Mouse (Mus musculus) embryonic facial prominence, embryonic 10.5 days (tissue): ENCODE measurements at regions not wholly inside any gene's neighbourhood (a gene's known extent, or its start where the extent isn't known, plus 50 kb on each side); places are given as distances from the start of the nearest gene placed in this dataset.
"Not testable (repeated sequence)": the region's sequence is repeated elsewhere in the genome, so short reads cannot be mapped to it uniquely, and the experiment has no call there.

Experiments
- DNase-seq: peaks from one replicate; pipeline ENCODE4 v3.0.0-alpha.2; 2017; ENCODE audit warnings: low spot score
- H3K27ac ChIP-seq: fragments of 300-500 bp; sonication (generic); replicated peaks from 2 replicates; pipeline ENCODE4 v1.5.1; 2016; ENCODE audit warnings: mild to moderate bottlenecking
- H3K27me3 ChIP-seq: fragments of 300-500 bp; sonication (generic); replicated peaks from 2 replicates; pipeline ENCODE4 v1.6.1; 2016; ENCODE audit warnings: low read depth, mild to moderate bottlenecking; ENCODE audit not compliant: poor library complexity, severe bottlenecking
- H3K36me3 ChIP-seq: fragments of 300-500 bp; sonication (generic); replicated peaks from 2 replicates; pipeline ENCODE4 v1.6.1; 2016; ENCODE audit warnings: mild to moderate bottlenecking, moderate library complexity
- H3K4me1 ChIP-seq: fragments of 300-500 bp; sonication (generic); 2 replicates; pipeline ENCODE4 v1.6.1; 2016
- H3K4me3 ChIP-seq: fragments of 300-500 bp; sonication (generic); 2 replicates; pipeline ENCODE4 v1.5.1; 2016; ENCODE audit warnings: mild to moderate bottlenecking, moderate library complexity
- H3K9me3 ChIP-seq: fragments of 300-500 bp; sonication (generic); 2 replicates; pipeline ENCODE4 v1.6.1; 2016; ENCODE audit warnings: mild to moderate bottlenecking
- WGBS: fragments of 180-500 bp; shearing (Covaris S2); methylation state at CpG from one replicate; pipeline ENCODE4 v1.1.7; 2016; 5-methylcytosine and 5-hydroxymethylcytosine counted together

DNA sequence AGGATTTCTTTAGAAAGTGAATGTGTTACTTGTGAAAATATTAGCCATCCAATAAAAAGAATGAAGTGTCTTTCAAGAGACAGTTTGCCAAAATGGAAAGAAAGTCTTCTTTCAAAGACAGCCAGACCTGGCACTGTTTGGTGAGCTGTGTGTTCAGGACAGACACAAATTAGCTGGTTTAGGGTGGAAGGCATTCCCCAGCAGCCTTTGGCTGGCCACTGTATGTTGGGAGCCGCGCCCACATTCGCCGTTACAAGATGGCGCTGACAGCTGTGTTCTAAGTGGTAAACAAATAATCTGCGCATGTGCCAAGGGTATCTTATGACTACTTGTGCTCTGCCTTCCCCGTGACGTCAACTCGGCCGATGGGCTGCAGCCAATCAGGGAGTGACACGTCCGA is 121.3 kb upstream of the Gm21897 start:
- 94% methylated on average over 8 of the region's 12 CpGs for WGBS
- DNase-seq, H3K9me3 ChIP-seq, H3K36me3 ChIP-seq, H3K27me3 ChIP-seq, H3K4me3 ChIP-seq: not testable (repeated sequence)
- Histone ChIP-seq H3K27ac (peak overlapping the region; percentile 74), H3K4me1 (peaks cover 14% of the 10 kb centered on the region)

DNA sequence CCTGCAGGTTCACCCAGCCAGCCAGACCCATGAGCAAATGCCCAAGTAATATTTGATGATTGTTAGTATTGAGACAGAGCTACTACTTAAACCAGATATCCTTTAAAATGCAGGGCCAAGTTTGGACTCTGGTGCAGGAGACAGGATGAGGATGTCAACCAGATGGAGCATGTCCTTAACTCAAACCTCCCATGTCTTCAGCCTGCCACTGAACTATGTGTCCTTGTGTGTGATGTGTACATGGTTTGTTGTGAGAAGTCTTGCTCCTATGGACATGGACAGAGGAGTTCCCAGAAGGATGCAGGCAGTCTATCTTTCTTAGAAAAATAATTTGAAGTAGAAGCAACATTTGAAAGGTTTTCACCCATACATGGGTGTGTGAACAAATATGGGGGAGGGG is 120.4 kb upstream of the Gm21897 start:
- Histone ChIP-seq H3K27ac (no peak overlapping the region), H3K36me3 (no peaks in the 10 kb centered on the region), H3K27me3 (no peaks in the 10 kb centered on the region), H3K4me3 (no peak overlapping the region), H3K4me1 (peaks cover 14% of the 10 kb centered on the region), H3K9me3 (no peaks in the 10 kb centered on the region)
- no peak for DNase-seq

DNA sequence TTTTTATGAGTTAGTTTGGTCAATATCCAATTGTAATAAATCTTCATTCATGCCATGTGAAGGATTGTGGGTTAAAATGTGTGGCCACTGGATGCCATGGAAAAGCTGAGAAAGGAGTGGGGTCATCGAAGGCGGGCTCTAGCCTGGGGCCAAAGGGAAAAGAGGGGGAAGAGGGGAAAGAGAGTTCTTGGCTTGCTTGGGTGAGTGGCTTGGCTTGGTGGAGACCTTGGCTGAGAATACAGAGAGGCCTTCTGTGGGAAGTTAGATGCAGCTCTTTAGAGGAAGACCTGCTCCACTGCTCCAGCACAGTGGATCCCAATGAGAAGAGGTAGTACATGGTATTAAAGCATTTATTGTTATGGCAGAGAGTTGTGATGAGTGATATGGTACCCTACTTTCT is 101.3 kb upstream of the Gm21897 start:
- Histone ChIP-seq H3K27me3 (no peaks in the 10 kb centered on the region), H3K9me3 (no peaks in the 10 kb centered on the region), H3K4me1 (peaks cover 2% of the 10 kb centered on the region), H3K27ac (no peak overlapping the region), H3K36me3 (no peaks in the 10 kb centered on the region), H3K4me3 (no peak overlapping the region)
- 96% methylated on average over 2 of the region's 2 CpGs for WGBS
- no peak for DNase-seq

DNA sequence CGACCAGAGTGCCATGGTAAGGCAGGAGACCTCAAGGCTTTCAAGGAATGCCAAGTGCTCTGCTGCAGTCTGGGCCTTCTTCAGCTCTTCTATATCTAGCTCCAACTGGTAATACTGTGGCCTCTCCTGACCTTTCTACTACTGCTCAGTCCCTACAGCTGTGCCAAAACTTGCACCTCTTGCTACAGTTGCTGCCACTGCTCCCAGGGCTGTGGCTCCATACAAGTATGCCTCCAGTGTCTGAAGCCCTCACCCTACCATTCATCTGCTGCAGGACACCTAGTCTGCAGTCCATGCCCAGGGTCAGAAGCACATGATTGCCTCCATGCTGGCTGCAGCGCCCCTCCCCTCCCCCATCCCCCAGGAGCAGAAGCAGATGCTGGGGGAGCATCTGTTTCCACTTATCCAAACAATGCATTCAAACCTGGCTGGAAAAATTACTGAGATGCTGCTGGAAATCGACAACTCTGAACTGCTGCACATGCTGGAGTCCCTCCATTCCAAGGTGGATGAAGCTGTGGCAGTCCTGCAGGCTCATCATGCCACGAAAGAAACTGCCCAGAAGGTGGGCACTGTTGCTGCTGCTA is 96.2 kb upstream of the Gm21897 start:
- H3K4me3 ChIP-seq: no peak overlapping the region
- peak overlapping the region; percentile 81 for H3K27ac ChIP-seq
- peak; percentile 76 for DNase-seq
- 52% methylated on average over 4 of the region's 4 CpGs for WGBS
- H3K9me3 ChIP-seq: no peaks in the 10 kb centered on the region; the same call in 1 of the 2 replicates
- peaks cover 8% of the 10 kb centered on the region for H3K4me1 ChIP-seq
- H3K36me3 ChIP-seq: no peaks in the 10 kb centered on the region
- H3K27me3 ChIP-seq: no peaks in the 10 kb centered on the region

DNA sequence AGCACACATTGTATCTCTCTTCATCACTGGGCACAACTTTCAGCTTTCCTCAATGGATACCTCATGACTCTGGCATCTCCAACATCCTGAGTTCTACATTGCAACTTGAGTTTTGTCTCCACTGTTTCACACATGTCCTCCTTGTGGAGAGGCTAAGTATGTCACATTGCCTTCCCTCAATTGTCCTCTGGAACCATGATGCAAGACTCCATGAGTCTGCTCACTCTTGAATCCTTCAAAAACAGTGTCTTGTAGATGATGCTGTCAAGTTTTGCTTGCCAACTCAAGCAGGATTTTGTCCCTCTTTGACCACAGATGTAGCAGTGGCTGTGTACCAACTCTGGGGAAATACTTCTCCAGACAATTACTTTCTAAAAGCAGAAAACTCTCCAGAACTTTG is 79.4 kb upstream of the Gm21897 start:
- no peak for DNase-seq
- Histone ChIP-seq H3K4me1 (no peaks in the 10 kb centered on the region), H3K27ac (no peak overlapping the region), H3K27me3 (no peaks in the 10 kb centered on the region), H3K36me3 (no peaks in the 10 kb centered on the region), H3K4me3 (no peak overlapping the region), H3K9me3 (no peaks in the 10 kb centered on the region)

DNA sequence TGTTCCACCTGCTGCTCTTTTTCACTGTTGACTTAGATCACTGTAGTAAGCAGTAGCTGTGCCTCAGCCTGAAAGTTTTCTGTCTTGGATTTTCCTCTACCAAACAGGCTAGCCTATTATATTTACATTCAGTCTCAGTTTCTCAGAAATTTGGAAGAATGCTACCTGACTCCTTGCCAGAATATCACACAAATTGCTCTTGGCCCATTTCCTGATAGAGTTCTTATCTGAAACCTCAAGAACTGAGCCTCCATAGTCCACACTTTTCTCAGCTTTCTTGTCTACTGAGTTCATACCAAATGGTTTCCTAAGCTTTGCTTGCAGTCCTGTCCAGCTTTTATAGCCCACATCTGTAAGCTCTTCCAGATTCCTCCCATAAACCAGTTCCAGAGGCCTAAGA is 78.8 kb upstream of the Gm21897 start:
- no peak overlapping the region for H3K27ac ChIP-seq
- no peaks in the 10 kb centered on the region for H3K9me3 ChIP-seq
- DNase-seq: no peak
- H3K27me3 ChIP-seq: no peaks in the 10 kb centered on the region
- H3K4me1 ChIP-seq: no peaks in the 10 kb centered on the region
- no peaks in the 10 kb centered on the region for H3K36me3 ChIP-seq
- no peak overlapping the region for H3K4me3 ChIP-seq

DNA sequence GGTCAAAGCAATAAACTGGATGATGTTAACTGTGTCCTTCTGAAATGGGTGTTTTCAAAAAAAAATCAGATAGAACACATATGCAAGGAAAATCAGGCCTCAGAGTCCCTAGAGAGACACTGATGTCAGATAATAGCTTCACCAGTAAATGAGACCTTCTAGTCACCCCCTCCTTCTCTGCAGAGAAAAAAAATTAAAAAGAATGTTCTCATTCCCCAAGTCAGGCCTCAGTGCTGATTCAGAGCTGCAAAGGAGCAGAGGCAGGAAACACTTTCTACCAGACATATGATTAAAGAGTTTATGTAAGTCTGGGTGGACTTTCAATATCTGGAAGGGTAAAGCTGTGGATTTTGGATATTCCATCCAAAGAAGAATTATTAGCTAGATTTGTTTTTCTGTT is 67.1 kb upstream of the Gm21897 start:
- Histone ChIP-seq H3K36me3 (no peaks in the 10 kb centered on the region), H3K9me3 (no peaks in the 10 kb centered on the region), H3K4me1 (no peaks in the 10 kb centered on the region)

DNA sequence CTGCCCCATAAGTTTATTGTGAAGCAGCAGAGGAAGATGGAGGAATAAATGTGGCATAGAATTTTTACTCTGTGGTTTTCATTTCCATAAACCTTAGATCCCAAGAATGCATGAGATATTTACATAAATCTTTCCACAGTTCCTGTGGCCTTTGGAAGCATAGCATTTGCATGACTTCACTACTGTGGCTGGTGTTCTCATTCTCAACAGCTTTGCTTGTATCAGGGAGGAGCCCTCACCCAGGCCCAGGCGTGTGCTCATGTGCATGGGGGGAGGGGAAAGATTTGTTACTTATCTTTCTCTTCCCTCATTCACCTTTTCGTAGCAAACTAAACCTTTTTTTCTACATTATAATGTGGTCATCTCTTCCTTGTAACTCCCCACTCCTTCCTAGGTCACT is 65.6 kb upstream of the Gm21897 start:
- H3K4me3 ChIP-seq: no peak overlapping the region
- H3K27ac ChIP-seq: no peak overlapping the region
- H3K27me3 ChIP-seq: no peaks in the 10 kb centered on the region
- H3K4me1 ChIP-seq: no peaks in the 10 kb centered on the region
- no peaks in the 10 kb centered on the region for H3K36me3 ChIP-seq
- H3K9me3 ChIP-seq: no peaks in the 10 kb centered on the region
- WGBS: 76% methylated on average over 2 of the region's 2 CpGs
- no peak for DNase-seq

More for the DNA sequence above, 67.1 kb upstream of the Gm21897 start:
- DNase-seq: no peak
- H3K27ac ChIP-seq: no peak overlapping the region
- no peak overlapping the region for H3K4me3 ChIP-seq
- no peaks in the 10 kb centered on the region for H3K27me3 ChIP-seq

DNA sequence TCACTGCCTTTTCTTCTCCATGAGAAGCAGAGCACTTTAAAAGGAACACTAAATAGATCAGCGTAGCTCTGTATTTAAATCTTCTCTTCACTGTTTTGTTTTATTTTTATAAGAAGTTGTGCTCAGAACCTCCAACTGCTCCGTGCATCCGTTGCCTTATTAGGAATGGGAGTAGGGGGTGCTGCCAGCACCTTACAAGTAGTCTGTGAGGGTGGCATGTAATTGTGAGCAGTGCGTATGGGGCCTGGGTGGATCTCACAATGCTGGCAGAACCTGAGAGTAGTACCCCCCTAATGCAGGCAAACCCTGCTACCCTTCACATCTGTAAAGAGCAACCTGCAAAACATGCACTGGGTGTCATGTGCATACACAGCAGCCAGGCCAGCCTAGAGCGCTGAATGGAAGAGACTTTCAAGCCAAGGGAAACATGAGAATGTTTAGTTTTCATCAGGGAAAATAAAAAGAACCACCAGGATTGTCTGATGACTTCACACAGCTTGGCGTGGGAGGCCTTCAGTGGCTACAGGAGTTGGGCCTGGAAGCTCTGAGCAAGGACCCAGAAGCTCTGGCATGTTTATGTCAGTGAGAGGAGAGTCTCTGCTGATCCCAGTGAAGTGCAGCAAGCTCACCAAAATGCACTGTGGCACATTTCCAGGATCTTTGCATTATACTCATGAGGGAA is 64.5 kb upstream of the Gm21897 start:
- Histone ChIP-seq H3K36me3 (no peaks in the 10 kb centered on the region), H3K9me3 (no peaks in the 10 kb centered on the region), H3K4me1 (no peaks in the 10 kb centered on the region), H3K27me3 (no peaks in the 10 kb centered on the region), H3K27ac (no peak overlapping the region), H3K4me3 (no peak overlapping the region)
- no peak for DNase-seq
- WGBS: 84% methylated on average over 6 of the region's 6 CpGs

DNA sequence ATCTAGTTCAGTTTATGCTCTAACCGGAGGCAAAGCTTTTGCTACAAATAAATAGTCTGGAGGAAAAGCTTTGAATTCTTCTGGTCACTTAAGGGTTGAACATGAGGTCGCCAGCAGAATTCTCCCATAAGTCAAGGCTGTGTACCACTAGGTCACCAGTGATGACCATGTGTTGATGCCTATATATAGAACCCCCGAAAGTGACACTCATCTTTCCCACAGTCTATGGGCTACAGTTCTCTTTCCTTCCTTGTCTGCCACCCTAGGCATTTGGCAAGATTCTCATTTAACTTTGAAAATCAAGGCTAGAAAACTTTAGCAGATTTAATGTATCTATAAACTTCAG is 63.9 kb upstream of the Gm21897 start:
- 76% methylated on average over 3 of the region's 3 CpGs for WGBS
- Histone ChIP-seq H3K9me3 (no peaks in the 10 kb centered on the region), H3K27ac (no peak overlapping the region), H3K4me1 (no peaks in the 10 kb centered on the region), H3K36me3 (no peaks in the 10 kb centered on the region), H3K4me3 (no peak overlapping the region), H3K27me3 (no peaks in the 10 kb centered on the region)
- DNase-seq: no peak

DNA sequence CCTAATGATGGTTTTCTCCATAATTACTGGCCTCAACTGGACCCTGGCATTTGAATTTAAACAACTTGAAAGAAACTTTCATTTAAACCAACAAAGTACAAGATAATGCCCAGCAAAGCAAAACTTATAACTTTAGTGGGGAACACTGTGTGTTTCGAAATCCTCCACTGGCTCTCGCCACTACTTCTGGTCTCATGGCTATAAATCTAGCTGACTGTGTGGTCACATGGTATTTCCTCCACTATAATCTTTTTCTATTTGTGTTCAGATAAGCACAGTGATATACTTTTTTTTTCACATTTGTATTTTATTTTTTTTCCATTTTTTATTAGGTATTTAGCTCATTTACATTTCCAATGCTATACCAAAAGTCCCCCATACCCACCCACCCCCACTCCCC is 62.6 kb upstream of the Gm21897 start:
- Histone ChIP-seq H3K9me3 (no peaks in the 10 kb centered on the region), H3K36me3 (no peaks in the 10 kb centered on the region), H3K27ac (no peak overlapping the region), H3K4me1 (no peaks in the 10 kb centered on the region), H3K27me3 (no peaks in the 10 kb centered on the region), H3K4me3 (no peak overlapping the region)
- WGBS: 95% methylated on average over 2 of the region's 2 CpGs
- DNase-seq: no peak

DNA sequence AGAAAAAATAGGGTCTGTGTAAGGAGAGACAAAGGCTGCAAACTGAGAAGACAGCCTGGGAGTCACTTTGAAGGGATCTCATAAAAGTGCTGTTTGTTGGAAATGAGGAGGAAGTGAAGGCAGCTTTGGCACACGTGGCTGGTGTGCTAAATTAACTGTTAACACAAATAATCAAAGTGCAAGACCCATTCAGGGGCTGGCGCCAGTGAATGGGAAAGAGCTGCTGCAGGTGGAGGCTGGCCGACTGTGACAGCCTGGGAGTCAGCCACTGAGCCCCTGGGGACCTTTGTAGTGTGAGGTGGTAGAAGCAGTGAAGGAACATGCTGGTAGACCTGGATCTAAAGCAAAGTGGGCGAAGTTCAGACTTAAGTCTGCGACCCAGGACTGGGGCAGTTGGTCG is 57.8 kb upstream of the Gm21897 start:
- Histone ChIP-seq H3K27ac (no peak overlapping the region), H3K4me3 (no peak overlapping the region), H3K9me3 (no peaks in the 10 kb centered on the region), H3K36me3 (no peaks in the 10 kb centered on the region), H3K27me3 (no peaks in the 10 kb centered on the region), H3K4me1 (no peaks in the 10 kb centered on the region)
- no peak for DNase-seq
- WGBS: 67% methylated on average over 6 of the region's 6 CpGs

DNA sequence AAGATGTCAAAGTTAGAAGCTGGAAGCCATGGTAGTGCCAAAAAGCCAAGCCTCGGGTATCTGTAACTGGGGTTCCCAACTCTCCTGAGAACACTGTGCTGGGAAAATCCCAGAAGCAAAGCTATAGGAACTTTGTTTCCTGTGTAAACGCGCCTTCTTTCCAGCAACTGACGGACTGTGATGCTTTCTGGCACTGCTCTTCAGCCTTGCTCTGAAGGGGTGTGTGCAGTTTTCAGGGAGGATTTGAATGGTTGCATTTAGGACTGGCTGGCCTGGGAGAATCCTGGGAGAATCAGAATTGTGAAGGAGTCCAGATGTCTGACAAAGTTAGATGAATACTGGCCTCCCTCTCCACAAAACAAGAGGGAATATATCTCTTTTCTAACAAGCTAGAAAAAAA is 57.2 kb upstream of the Gm21897 start:
- no peaks in the 10 kb centered on the region for H3K9me3 ChIP-seq
- no peak for DNase-seq
- H3K4me1 ChIP-seq: no peaks in the 10 kb centered on the region
- WGBS: 76% methylated on average over 4 of the region's 4 CpGs
- H3K36me3 ChIP-seq: no peaks in the 10 kb centered on the region
- no peaks in the 10 kb centered on the region for H3K27me3 ChIP-seq
- no peak overlapping the region for H3K4me3 ChIP-seq
- no peak overlapping the region for H3K27ac ChIP-seq
